Mouse (Mus musculus) embryonic facial prominence, embryonic 13.5 days (tissue): ENCODE measurements at regions not wholly inside any gene's neighbourhood (a gene's known extent, or its start where the extent isn't known, plus 50 kb on each side); places are given as distances from the start of the nearest gene placed in this dataset.

Source experiments
- ATAC-seq: fragments of 200-750 bp; cut with Nextera tagmentation; 2 replicates; pipeline ENCODE4 v1.8.0; 2017; ENCODE audit warnings: low read depth; ENCODE audit not compliant: insufficient number of reproducible peaks, insufficient read depth, low FRiP score, low TSS enrichment
- H3K27ac ChIP-seq: fragments of 300-500 bp; sonication (generic); 2 replicates; pipeline ENCODE4 v1.5.1; 2015; ENCODE audit warnings: moderate library complexity, mild to moderate bottlenecking, inconsistent platforms
- H3K27me3 ChIP-seq: fragments of 300-500 bp; sonication (generic); 2 replicates; pipeline ENCODE4 v1.6.1; 2015; ENCODE audit warnings: mild to moderate bottlenecking, inconsistent platforms
- H3K36me3 ChIP-seq: fragments of 300-500 bp; sonication (generic); 2 replicates; pipeline ENCODE4 v1.6.1; 2015; ENCODE audit warnings: mild to moderate bottlenecking, inconsistent platforms
- H3K4me1 ChIP-seq: fragments of 300-500 bp; sonication (generic); 2 replicates; pipeline ENCODE4 v1.6.1; 2015; ENCODE audit warnings: inconsistent platforms
- H3K4me2 ChIP-seq: fragments of 300-500 bp; sonication (generic); 2 replicates; pipeline ENCODE4 v1.6.1; 2015; ENCODE audit warnings: moderate library complexity, mild to moderate bottlenecking, inconsistent platforms
- H3K4me3 ChIP-seq: fragments of 300-500 bp; sonication (generic); 2 replicates; pipeline ENCODE4 v1.5.1; 2015; ENCODE audit warnings: mild to moderate bottlenecking, inconsistent platforms
- H3K9ac ChIP-seq: fragments of 300-500 bp; sonication (generic); 2 replicates; pipeline ENCODE4 v1.6.1; 2015; ENCODE audit warnings: mild to moderate bottlenecking, inconsistent platforms
- H3K9me3 ChIP-seq: fragments of 300-500 bp; sonication (generic); 2 replicates; pipeline ENCODE4 v1.6.1; 2016; ENCODE audit warnings: inconsistent platforms
- WGBS: fragments of 180-500 bp; shearing (Covaris S2); methylation state at CpG from one replicate; pipeline ENCODE4 v1.1.7; 2015; ENCODE audit warnings: mixed read lengths; 5-methylcytosine and 5-hydroxymethylcytosine counted together

- Histone ChIP-seq H3K4me2 (no peak overlapping the region), H3K36me3 (no peaks in the 10 kb centered on the region), H3K27ac (no peak overlapping the region), H3K4me1 (no peaks in the 10 kb centered on the region), H3K27me3 (no peaks in the 10 kb centered on the region), H3K9me3 (0 out of 2 replicates have a peak, but pooled peaks cover 4% of the 10 kb centered on the region), H3K4me3 (no peak overlapping the region), H3K9ac (no peak overlapping the region)
- no peak for ATAC-seq
- 59% methylated on average over 2 of the region's 2 CpGs for WGBS
Observed at GRCm38 (mm10) chr2:51822976-51823375, 112.0 kb downstream of the Rbm43 start.

DNA sequence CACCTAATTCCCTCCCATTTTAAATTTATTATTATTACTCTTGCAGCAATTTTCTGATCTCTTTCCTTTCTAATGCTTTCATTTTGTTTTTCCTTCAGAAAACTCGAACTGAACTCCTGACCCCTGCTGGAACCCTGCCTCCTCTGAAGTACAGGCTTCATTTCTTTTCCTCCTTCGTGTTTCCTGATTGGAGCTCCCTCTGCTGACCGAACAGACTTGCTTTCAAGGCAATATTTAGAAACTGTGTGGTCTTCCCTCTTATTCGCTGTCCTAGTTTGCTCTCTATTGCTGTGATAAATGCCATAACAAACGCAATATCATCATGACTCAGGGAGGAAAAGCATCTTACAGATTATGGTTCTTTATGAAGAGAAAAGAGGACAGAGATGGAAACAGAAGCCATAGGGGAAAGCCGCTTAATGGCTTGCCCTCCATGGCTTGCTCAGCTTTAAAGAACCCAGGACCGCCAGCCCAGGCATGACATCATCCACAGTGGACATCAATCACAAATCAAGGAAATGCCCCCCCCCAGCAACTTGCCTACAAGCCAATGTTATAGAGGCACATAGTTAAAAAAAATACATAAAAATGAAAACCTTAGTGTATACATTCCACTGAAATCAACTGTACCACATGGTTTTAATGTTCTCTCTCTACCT is 104.5 kb downstream of the Rbm43 start:
- Histone ChIP-seq H3K4me2 (no peak overlapping the region), H3K27me3 (no peaks in the 10 kb centered on the region), H3K4me1 (no peaks in the 10 kb centered on the region), H3K36me3 (no peaks in the 10 kb centered on the region), H3K9me3 (no peaks in the 10 kb centered on the region), H3K9ac (no peak overlapping the region), H3K27ac (no peak overlapping the region), H3K4me3 (no peak overlapping the region)
- no peak for ATAC-seq
- WGBS: 39% methylated on average over 7 of the region's 7 CpGs

DNA sequence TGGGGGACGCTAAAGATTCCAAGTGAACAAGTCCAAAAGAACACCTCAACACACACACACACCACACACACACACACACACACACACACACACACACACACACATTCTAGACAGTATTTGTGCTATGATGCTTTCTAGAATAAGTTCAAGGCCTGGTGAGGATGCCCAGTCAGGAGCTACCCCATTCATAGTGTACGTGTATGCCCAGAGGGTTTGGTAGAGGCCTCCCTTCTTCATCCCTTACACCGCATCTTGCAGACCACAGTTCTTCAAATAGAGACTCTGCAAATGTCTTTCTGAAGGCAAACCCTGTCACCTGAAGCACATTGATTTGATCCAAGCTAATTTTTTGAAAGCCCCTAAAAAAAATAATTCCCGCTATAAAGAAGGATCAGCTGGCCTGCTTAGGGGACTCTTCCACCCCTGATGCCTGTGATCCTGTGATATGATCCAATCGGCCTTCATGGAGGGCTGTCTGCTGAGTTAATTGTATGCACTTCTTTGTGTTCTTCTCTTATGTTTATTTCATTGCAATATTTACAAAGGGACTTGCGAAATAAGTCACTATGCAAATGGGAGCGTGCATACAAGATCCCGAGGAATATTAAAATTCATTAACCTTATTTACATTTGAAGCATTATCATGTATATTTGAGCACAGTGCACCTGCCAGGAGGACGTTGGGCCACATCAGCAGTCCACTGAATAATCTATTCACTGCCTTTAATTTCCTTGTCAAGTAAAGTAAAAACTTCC is 103.8 kb downstream of the Rbm43 start:
- Histone ChIP-seq H3K4me3 (no peak overlapping the region), H3K9ac (no peak overlapping the region), H3K27ac (no peak overlapping the region), H3K9me3 (no peaks in the 10 kb centered on the region), H3K4me2 (no peak overlapping the region), H3K27me3 (no peaks in the 10 kb centered on the region), H3K4me1 (no peaks in the 10 kb centered on the region), H3K36me3 (no peaks in the 10 kb centered on the region)
- 79% methylated on average over 9 of the region's 9 CpGs for WGBS
- no peak for ATAC-seq

- Histone ChIP-seq H3K36me3 (no peaks in the 10 kb centered on the region), H3K4me2 (no peak overlapping the region), H3K4me3 (no peak overlapping the region), H3K9me3 (no peaks in the 10 kb centered on the region), H3K4me1 (0 out of 2 replicates have a peak, but pooled peaks cover 6% of the 10 kb centered on the region), H3K27ac (no peak overlapping the region), H3K27me3 (no peaks in the 10 kb centered on the region), H3K9ac (no peak overlapping the region)
- WGBS: 62% methylated on average over 5 of the region's 5 CpGs
- ATAC-seq: no peak
Observed at GRCm38 (mm10) chr2:51837864-51838263, 97.1 kb downstream of the Rbm43 start.

DNA sequence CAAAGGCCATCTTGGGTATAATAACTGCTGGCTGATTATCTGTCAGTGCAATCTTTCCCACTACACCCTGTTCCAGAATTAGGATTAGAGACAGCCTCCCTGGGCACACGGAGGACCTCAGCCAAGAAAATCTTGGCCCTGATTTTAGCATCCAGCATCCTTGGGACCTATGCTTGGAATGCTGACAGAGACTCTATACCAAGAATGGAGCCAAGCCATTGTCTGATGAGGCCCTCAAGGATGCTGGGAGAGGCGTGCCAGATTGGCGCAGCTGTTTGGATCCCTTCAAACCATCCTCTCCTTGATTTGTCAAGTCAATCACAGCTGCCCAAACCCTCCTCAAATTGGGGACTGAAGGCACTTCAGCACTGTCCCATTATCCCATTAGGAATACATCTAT is 94.2 kb downstream of the Rbm43 start:
- H3K4me3 ChIP-seq: no peak overlapping the region
- H3K27ac ChIP-seq: no peak overlapping the region
- no peaks in the 10 kb centered on the region for H3K36me3 ChIP-seq
- no peak overlapping the region for H3K9ac ChIP-seq
- no peak for ATAC-seq
- H3K9me3 ChIP-seq: no peaks in the 10 kb centered on the region
- 83% methylated on average over 3 of the region's 3 CpGs for WGBS
- no peak overlapping the region for H3K4me2 ChIP-seq
- H3K4me1 ChIP-seq: peaks cover 15% of the 10 kb centered on the region
- H3K27me3 ChIP-seq: no peaks in the 10 kb centered on the region

- no peak for ATAC-seq
- Histone ChIP-seq H3K4me2 (peak overlapping the region; percentile 18; the same call in 1 of the 2 replicates), H3K4me3 (no peak overlapping the region), H3K9ac (no peak overlapping the region), H3K36me3 (no peaks in the 10 kb centered on the region), H3K27ac (peak overlapping the region; percentile 72), H3K27me3 (no peaks in the 10 kb centered on the region), H3K4me1 (peaks cover 32% of the 10 kb centered on the region), H3K9me3 (no peaks in the 10 kb centered on the region)
- WGBS: 21% methylated on average over 8 of the region's 8 CpGs
Observed at GRCm38 (mm10) chr2:51844831-51845230, 90.1 kb downstream of the Rbm43 start.

GRCm38 (mm10) chr2:51847556-51847955 is 87.4 kb downstream of the Rbm43 start:
- Histone ChIP-seq H3K36me3 (no peaks in the 10 kb centered on the region), H3K27ac (no peak overlapping the region), H3K4me3 (no peak overlapping the region), H3K9ac (no peak overlapping the region), H3K4me1 (peaks cover 32% of the 10 kb centered on the region), H3K9me3 (no peaks in the 10 kb centered on the region), H3K27me3 (no peaks in the 10 kb centered on the region), H3K4me2 (no peak overlapping the region)
- no peak for ATAC-seq
- WGBS: 45% methylated on average over 4 of the region's 4 CpGs

DNA sequence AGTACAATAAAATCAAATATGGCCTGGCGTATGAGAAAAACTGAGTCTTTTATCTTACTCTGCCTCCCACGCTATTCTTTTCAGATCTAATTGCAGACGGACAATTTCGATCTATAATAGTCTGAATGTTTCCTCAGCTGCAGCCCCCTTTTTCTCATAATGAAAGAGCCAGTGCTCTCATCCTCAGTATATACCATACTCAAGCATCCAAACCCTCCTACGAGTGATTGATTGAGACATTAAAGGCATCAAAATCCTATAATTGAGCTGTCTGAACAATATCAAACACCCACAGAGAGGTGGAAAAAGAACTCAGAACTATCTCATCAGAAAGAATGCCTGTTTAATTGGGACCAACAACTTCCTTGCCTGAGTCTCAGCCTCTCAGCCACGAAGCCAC is 87.0 kb downstream of the Rbm43 start:
- Histone ChIP-seq H3K27me3 (no peaks in the 10 kb centered on the region), H3K4me3 (no peak overlapping the region), H3K4me2 (no peak overlapping the region), H3K27ac (no peak overlapping the region), H3K36me3 (no peaks in the 10 kb centered on the region), H3K9ac (no peak overlapping the region), H3K9me3 (no peaks in the 10 kb centered on the region), H3K4me1 (peaks cover 30% of the 10 kb centered on the region)
- no peak for ATAC-seq
- WGBS: 46% methylated on average over 6 of the region's 6 CpGs

DNA sequence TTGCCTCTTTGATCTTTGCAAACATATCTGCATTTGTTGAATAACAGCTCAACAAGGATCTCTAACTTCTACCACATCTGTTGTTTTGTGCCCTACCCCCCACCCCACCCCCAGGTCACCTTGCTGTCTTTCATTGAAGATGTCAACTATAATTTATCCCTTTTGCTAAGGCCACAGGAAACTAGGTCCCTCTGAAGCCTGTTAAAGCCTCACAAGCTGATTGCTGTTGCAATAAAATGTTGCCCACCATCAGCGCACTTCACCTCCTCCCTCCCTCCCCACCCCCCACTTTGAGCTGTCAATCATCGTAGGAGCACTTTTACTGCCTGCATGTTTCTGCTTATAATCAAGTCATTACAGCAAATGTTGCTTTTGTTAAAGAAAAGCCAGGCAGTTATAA is 86.5 kb downstream of the Rbm43 start:
- no peak overlapping the region for H3K4me2 ChIP-seq
- no peaks in the 10 kb centered on the region for H3K27me3 ChIP-seq
- no peak overlapping the region for H3K27ac ChIP-seq
- WGBS: 17% methylated on average over 2 of the region's 2 CpGs
- H3K4me1 ChIP-seq: peaks cover 30% of the 10 kb centered on the region
- H3K9ac ChIP-seq: no peak overlapping the region
- no peaks in the 10 kb centered on the region for H3K36me3 ChIP-seq
- no peak for ATAC-seq
- H3K9me3 ChIP-seq: no peaks in the 10 kb centered on the region
- no peak overlapping the region for H3K4me3 ChIP-seq

- WGBS: 79% methylated on average over 9 of the region's 9 CpGs
- Histone ChIP-seq H3K4me3 (no peak overlapping the region), H3K27me3 (no peaks in the 10 kb centered on the region), H3K4me1 (peaks cover 22% of the 10 kb centered on the region; the same call in 1 of the 2 replicates), H3K9me3 (no peaks in the 10 kb centered on the region), H3K36me3 (no peaks in the 10 kb centered on the region), H3K4me2 (no peak overlapping the region), H3K27ac (no peak overlapping the region), H3K9ac (no peak overlapping the region)
- ATAC-seq: no peak
Observed at GRCm38 (mm10) chr2:51850581-51850980, 84.4 kb downstream of the Rbm43 start.

DNA sequence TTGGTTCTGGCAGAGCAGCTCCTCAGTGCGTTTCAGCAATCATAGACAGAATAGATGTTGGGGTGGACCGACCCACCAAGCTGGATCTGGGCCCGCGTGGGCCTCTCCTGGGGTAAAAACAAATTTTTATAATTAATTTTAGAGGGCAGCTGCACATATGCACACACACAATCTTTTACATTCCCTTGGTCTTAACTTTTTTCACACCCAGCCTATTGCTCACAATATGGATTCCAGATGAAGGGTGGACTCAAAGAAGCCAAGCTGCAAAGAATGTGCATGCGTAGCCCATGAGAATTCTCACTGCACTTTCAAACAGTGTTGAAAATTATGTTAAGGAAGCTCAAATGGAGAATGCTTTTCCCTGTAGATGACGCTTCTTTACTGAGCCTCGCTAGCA is 83.3 kb downstream of the Rbm43 start:
- no peak for ATAC-seq
- Histone ChIP-seq H3K27me3 (no peaks in the 10 kb centered on the region), H3K36me3 (no peaks in the 10 kb centered on the region), H3K4me3 (no peak overlapping the region), H3K27ac (no peak overlapping the region), H3K9me3 (no peaks in the 10 kb centered on the region), H3K9ac (no peak overlapping the region), H3K4me1 (peaks cover 15% of the 10 kb centered on the region; the same call in 1 of the 2 replicates), H3K4me2 (no peak overlapping the region)
- 70% methylated on average over 7 of the region's 7 CpGs for whole genome bisulfite sequencing

DNA sequence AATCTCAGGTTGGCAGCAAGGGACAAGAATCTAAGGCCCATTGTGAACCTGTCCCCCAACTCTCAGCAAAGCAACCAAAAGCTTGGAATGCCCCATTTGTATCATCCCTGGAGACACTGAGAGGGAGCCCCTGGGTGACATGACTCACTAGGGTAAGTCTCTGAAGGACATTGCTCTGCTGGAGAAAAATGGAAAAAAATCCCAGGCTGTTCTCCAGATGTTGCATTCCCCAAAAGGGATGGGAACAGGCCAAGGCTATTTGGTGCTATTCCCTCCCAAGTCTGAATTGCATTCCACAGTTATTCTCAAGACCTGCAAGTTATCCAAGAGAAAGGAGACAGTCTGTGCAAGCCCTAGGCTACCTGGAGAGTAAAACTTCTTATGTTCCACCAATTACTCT is 77.7 kb downstream of the Rbm43 start:
- Histone ChIP-seq H3K27ac (no peak overlapping the region), H3K36me3 (no peaks in the 10 kb centered on the region), H3K4me3 (no peak overlapping the region), H3K4me2 (no peak overlapping the region), H3K9ac (no peak overlapping the region), H3K4me1 (no peaks in the 10 kb centered on the region), H3K27me3 (no peaks in the 10 kb centered on the region), H3K9me3 (no peaks in the 10 kb centered on the region)
- no peak for ATAC-seq
